Comparison of ENCODE assay signal across 16 mouse cellular contexts in the genomic region with DNA sequence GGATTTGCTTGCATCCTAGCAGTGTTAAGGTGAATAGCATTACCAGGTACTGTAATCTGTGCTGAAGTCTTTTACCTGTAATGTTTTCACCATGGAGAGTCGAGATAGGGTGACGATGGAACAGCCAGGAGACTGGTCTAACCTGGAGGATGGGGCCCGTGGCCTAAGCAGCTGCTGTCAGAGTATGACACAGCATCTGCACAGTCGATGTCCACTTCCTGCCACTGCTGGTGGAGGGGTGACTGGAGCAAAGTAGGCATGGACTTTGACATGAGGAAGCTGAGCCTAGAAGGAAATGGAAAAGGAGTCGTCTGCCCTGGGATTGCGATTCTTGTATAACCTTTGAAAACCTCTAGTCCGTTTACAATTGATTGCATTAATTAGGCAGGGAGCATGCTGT. TPM values are rescaled to one million over a fixed set of nuclear protein-coding genes. Genes with fewer than 3 reads are reported as not detected.
DNase-seq lines count a peak whose midpoint lies in the region; ATAC-seq and TF ChIP-seq lines count a peak whose summit lies in the region.
"Had no signal": no experiment of that assay in that cellular context is flagged by ENCODE, and none has a peak within 500 bp of the region (broad histone marks: within the 10 kb centered on the region; RNA-seq: fewer than 3 reads in every experiment).

No protein-coding gene starts in this region.

- no peaks in the 10 kb centered on the region for H3K27me3 ChIP-seq in liver, embryonic 13.5 days
- no peaks in the 10 kb centered on the region for H3K27me3 ChIP-seq in liver, embryonic 11.5 days (replicated peaks; ENCODE audit: control insufficient read depth, insufficient read depth, low read length)
- H3K27me3 ChIP-seq in intestine, embryonic 16.5 days (replicated peaks; ENCODE audit: control insufficient read depth, insufficient read depth, low read length), result no peaks in the 10 kb centered on the region
- no peaks in the 10 kb centered on the region for H3K27me3 ChIP-seq in myocyte (ENCODE audit: control insufficient read depth, insufficient read depth, insufficient read length)

- no peak overlapping the region for H3K27ac ChIP-seq in liver, embryonic 13.5 days
- no peak overlapping the region for H3K27ac ChIP-seq in liver, embryonic 11.5 days (ENCODE audit: low read depth, low read length)
- H3K27ac ChIP-seq in intestine, embryonic 16.5 days (ENCODE audit: low read length), result peak overlapping the region; percentile 55

- no peak for DNase-seq in liver, embryonic 13.5 days
- no peak for DNase-seq in liver, embryonic 11.5 days (ENCODE audit: low spot score)
- DNase-seq in cerebellum, postnatal 10 days, result no peak
- DNase-seq in MN1 (ENCODE audit: low spot score), result no peak
- no peak for DNase-seq in urinary bladder, postnatal 25 days (ENCODE audit: low spot score)
- DNase-seq: adrenal gland, postnatal 10 days; cerebellum, adult 11 months; layer of hippocampus, adult 9-11 months; lung, postnatal 10 days; right cerebral cortex, postnatal 4 days had no signal

- no peak for TF ChIP-seq POLR2A in myocyte (IDR thresholded peaks at IDR 0.05; ENCODE audit: insufficient read length, low read depth)

- H3K4me1 ChIP-seq in liver, embryonic 13.5 days (replicated peaks), result peaks cover 29% of the 10 kb centered on the region
- no peaks in the 10 kb centered on the region for H3K4me1 ChIP-seq in liver, embryonic 11.5 days (replicated peaks; ENCODE audit: control insufficient read depth, insufficient read depth, low read length)
- no peaks in the 10 kb centered on the region for H3K4me1 ChIP-seq in intestine, embryonic 16.5 days (ENCODE audit: control insufficient read depth, insufficient read depth, low read length)

- H3K36me3 ChIP-seq in liver, embryonic 13.5 days, result peaks cover 74% of the 10 kb centered on the region
- peaks cover 41% of the 10 kb centered on the region for H3K36me3 ChIP-seq in liver, embryonic 11.5 days (ENCODE audit: control insufficient read depth, insufficient read depth, low read length)
- peaks cover 4% of the 10 kb centered on the region; the same call in 1 of the 2 replicates for H3K36me3 ChIP-seq in intestine, embryonic 16.5 days (ENCODE audit: control insufficient read depth, insufficient read depth, low read length)
- H3K36me3 ChIP-seq in myocyte (ENCODE audit: control insufficient read depth, insufficient read depth), result peaks cover 50% of the 10 kb centered on the region

- H3K9me3 ChIP-seq in liver, embryonic 13.5 days (replicated peaks), result no peaks in the 10 kb centered on the region
- H3K9me3 ChIP-seq in liver, embryonic 11.5 days (ENCODE audit: control insufficient read depth, low read length), result no peaks in the 10 kb centered on the region
- no peaks in the 10 kb centered on the region for H3K9me3 ChIP-seq in intestine, embryonic 16.5 days (ENCODE audit: control insufficient read depth, low read length)

- H3K79me2 ChIP-seq in myocyte (ENCODE audit: control insufficient read depth, insufficient read depth), result no peaks in the 10 kb centered on the region

- H3K9ac ChIP-seq in liver, embryonic 13.5 days, result no peak overlapping the region
- no peak overlapping the region for H3K9ac ChIP-seq in liver, embryonic 11.5 days (ENCODE audit: low read depth, low read length)
- H3K9ac ChIP-seq in intestine, embryonic 16.5 days (ENCODE audit: low read depth, low read length), result no peak overlapping the region

- H3ac ChIP-seq in myocyte (ENCODE audit: control insufficient read depth, insufficient read length), result no peak overlapping the region

- H3K4me2 ChIP-seq in liver, embryonic 13.5 days, result no peak overlapping the region
- no peak overlapping the region for H3K4me2 ChIP-seq in liver, embryonic 11.5 days
- H3K4me2 ChIP-seq in intestine, embryonic 16.5 days (ENCODE audit: low read depth, low read length), result no peak overlapping the region
- H3K4me2 ChIP-seq in myocyte (ENCODE audit: low read depth), result no peak overlapping the region

- H3K4me3 ChIP-seq in liver, embryonic 13.5 days (replicated peaks), result no peak overlapping the region
- H3K4me3 ChIP-seq in liver, embryonic 11.5 days (ENCODE audit: low read depth, low read length), result no peak overlapping the region
- no peak overlapping the region for H3K4me3 ChIP-seq in intestine, embryonic 16.5 days (ENCODE audit: low read length)
- no peak overlapping the region for H3K4me3 ChIP-seq in myocyte

- ATAC-seq in liver, embryonic 13.5 days (ENCODE audit: low read depth), result peak; percentile 37; the same call in 1 of the 2 replicates
- no peak for ATAC-seq in liver, embryonic 11.5 days (replicated peaks; ENCODE audit: low FRiP score)
- ATAC-seq in intestine, embryonic 16.5 days, result peak; percentile 87
- ATAC-seq: activated CD4-positive, CD25-positive, alpha-beta regulatory T cell, adult 4 months; forebrain, embryonic 14.5 days; hindbrain, embryonic 16.5 days; midbrain, embryonic 16.5 days had no signal

- 54% methylated on average over 7 of the region's 7 CpGs for WGBS in liver, embryonic 13.5 days (ENCODE audit: insufficient replicate concordance)
- 68% methylated on average over 7 of the region's 7 CpGs for WGBS in liver, embryonic 11.5 days
- WGBS in intestine, embryonic 16.5 days, result 65% methylated on average over 7 of the region's 7 CpGs

TF ChIP-seq in myocyte, 11 proteins besides CTCF, POLR2A, EP300 and RAD21:
- TF ChIP-seq MYOD1 (IDR thresholded peaks at IDR 0.05; ENCODE audit: control insufficient read depth in 1 of 3, insufficient read length in 2 of 3, low read depth in 2 of 3), result no peak
- peak; percentile 80 for TF ChIP-seq POLR2AphosphoS2 (IDR thresholded peaks at IDR 0.05; ENCODE audit: insufficient read length, low read depth)
- no peak for TF ChIP-seq SRF (IDR thresholded peaks at IDR 0.05; ENCODE audit: control insufficient read depth, insufficient read length, low read depth)

RNA-seq across cellular contexts. Expression of a gene that starts 47.9 kb away (rescaled TPM):
- polyA plus RNA-seq in liver, embryonic 13.5 days (2015; fragmentation: Nextera tagmentation; extraction: Ambion mirVana), result 48.4 and 52.8 TPM in 2 replicates
- 57.4 and 58.5 TPM in 2 replicates for polyA plus RNA-seq in liver, embryonic 11.5 days (2014; fragmentation: Nextera tagmentation; extraction: Ambion mirVana)
- 17.3 and 22.2 TPM in 2 replicates for polyA plus RNA-seq in intestine, embryonic 16.5 days (2015; fragmentation: Nextera tagmentation; extraction: Ambion mirVana)
- polyA plus RNA-seq in myocyte (2012; fragmentation: generic; extraction: Trizol), result 31.1 TPM
